Mouse (Mus musculus): ENCODE measurements around the gene Glra2. TPM values are rescaled to one million over a fixed set of nuclear protein-coding genes. Genes with fewer than 3 reads are reported as not detected.

The Glra2 gene
- polyA plus RNA-seq, 1 experiment, result not detected

GRCm38 (mm10) chrX:165156549-165156948, 170.6 kb downstream of the Glra2 start:
- WGBS, result 84% methylated on average over 1 of the region's 1 CpGs
- no peak overlapping the region for H3K4me3 ChIP-seq (ENCODE audit: low read depth, low read length)
- TF ChIP-seq POLR2A (IDR thresholded peaks at IDR 0.05; ENCODE audit: low read depth, low read length), result no peak
- TF ChIP-seq CTCF (IDR thresholded peaks at IDR 0.05; ENCODE audit: extremely low read depth, insufficient read length, insufficient replicate concordance, low read depth, low read length), result no peak
- no peaks in the 10 kb centered on the region for H3K36me3 ChIP-seq (ENCODE audit: control insufficient read depth, insufficient read depth, low read length)
- H3K4me1 ChIP-seq (ENCODE audit: control insufficient read depth, insufficient read depth, insufficient read length, low read length), result no peaks in the 10 kb centered on the region
- H3K27ac ChIP-seq (ENCODE audit: insufficient read depth, low read depth, low read length), result no peak overlapping the region
- no peaks in the 10 kb centered on the region for H3K27me3 ChIP-seq (ENCODE audit: control insufficient read depth, insufficient read depth, low read length)

GRCm38 (mm10) chrX:165104171-165104570, 223.0 kb downstream of the Glra2 start:
- no peaks in the 10 kb centered on the region for H3K36me3 ChIP-seq (ENCODE audit: control insufficient read depth, insufficient read depth, low read length)
- 85% methylated on average over 1 of the region's 1 CpGs for WGBS
- H3K4me1 ChIP-seq (ENCODE audit: control insufficient read depth, insufficient read depth, insufficient read length, low read length), result no peaks in the 10 kb centered on the region
- H3K27ac ChIP-seq (ENCODE audit: insufficient read depth, low read depth, low read length), result no peak overlapping the region
- TF ChIP-seq CTCF (IDR thresholded peaks at IDR 0.05; ENCODE audit: extremely low read depth, insufficient read length, insufficient replicate concordance, low read depth, low read length), result no peak
- TF ChIP-seq POLR2A (IDR thresholded peaks at IDR 0.05; ENCODE audit: low read depth, low read length), result no peak
- H3K27me3 ChIP-seq (ENCODE audit: control insufficient read depth, insufficient read depth, low read length), result no peaks in the 10 kb centered on the region
- no peak overlapping the region for H3K4me3 ChIP-seq (ENCODE audit: low read depth, low read length)
